Mouse (Mus musculus) kidney, embryonic 14.5 days (tissue): ENCODE measurements at regions not wholly inside any gene's neighbourhood (a gene's known extent, or its start where the extent isn't known, plus 50 kb on each side); places are given as distances from the start of the nearest gene placed in this dataset.
A peak's percentile ranks its signal among the peaks of the same experiment; 100 is the strongest.

Experiments
- ATAC-seq: fragments of 200-750 bp; cut with Nextera tagmentation; 2 replicates; pipeline ENCODE4 v1.8.0; 2017; ENCODE audit warnings: moderate number of reproducible peaks, mild to moderate bottlenecking, moderate TSS enrichment, moderate library complexity; ENCODE audit not compliant: low FRiP score, low TSS enrichment
- H3K27ac ChIP-seq: fragments of 300-500 bp; sonication (generic); 2 replicates; pipeline ENCODE4 v1.5.1; 2014; ENCODE audit warnings: low read depth, mild to moderate bottlenecking, low read length, moderate library complexity, mixed read lengths
- H3K27me3 ChIP-seq: fragments of 300-500 bp; sonication (generic); 2 replicates; pipeline ENCODE4 v1.6.1; 2014; ENCODE audit warnings: mild to moderate bottlenecking, low read length; ENCODE audit not compliant: control insufficient read depth, insufficient read depth
- H3K36me3 ChIP-seq: fragments of 300-500 bp; sonication (generic); 2 replicates; pipeline ENCODE4 v1.6.1; 2014; ENCODE audit warnings: low read length, mixed read lengths; ENCODE audit not compliant: control insufficient read depth, insufficient read depth
- H3K4me1 ChIP-seq: fragments of 300-500 bp; sonication (generic); 2 replicates; pipeline ENCODE4 v1.6.1; 2014; ENCODE audit warnings: low read length, mixed read lengths; ENCODE audit not compliant: control insufficient read depth, insufficient read depth
- H3K4me2 ChIP-seq: fragments of 300-500 bp; sonication (generic); replicated peaks from 2 replicates; pipeline ENCODE4 v1.6.1; 2014; ENCODE audit warnings: low read depth, mild to moderate bottlenecking, low read length
- H3K4me3 ChIP-seq: fragments of 300-500 bp; sonication (generic); 2 replicates; pipeline ENCODE4 v1.5.1; 2014; ENCODE audit warnings: mild to moderate bottlenecking, low read length
- H3K9ac ChIP-seq: fragments of 300-500 bp; sonication (generic); 2 replicates; pipeline ENCODE4 v1.6.1; 2014; ENCODE audit warnings: low read depth, mild to moderate bottlenecking, low read length, moderate library complexity
- H3K9me3 ChIP-seq: fragments of 300-500 bp; sonication (generic); 2 replicates; pipeline ENCODE4 v1.6.1; 2016; ENCODE audit warnings: low read length; ENCODE audit not compliant: control insufficient read depth
- WGBS: fragments of 180-500 bp; shearing (Covaris S2); extraction: QIAGEN DNeasy Blood & Tissue Kit; methylation state at CpG from one replicate; pipeline ENCODE4 v1.1.7; 2014; 5-methylcytosine and 5-hydroxymethylcytosine counted together

- Histone ChIP-seq H3K36me3 (no peaks in the 10 kb centered on the region), H3K27me3 (no peaks in the 10 kb centered on the region), H3K4me2 (no peak overlapping the region), H3K4me3 (no peak overlapping the region), H3K9ac (no peak overlapping the region), H3K4me1 (peaks cover 13% of the 10 kb centered on the region; the same call in 1 of the 2 replicates), H3K9me3 (no peaks in the 10 kb centered on the region), H3K27ac (no peak overlapping the region)
- 57% methylated on average over 9 of the region's 9 CpGs for WGBS
- no peak for ATAC-seq
These were observed 639.4 kb upstream of the Adam5 start for GRCm38 (mm10) chr8:25463532-25463931.

GRCm38 (mm10) chr8:25462492-25462891 lies 638.3 kb upstream of the Adam5 start:
- Histone ChIP-seq H3K9ac (no peak overlapping the region), H3K27ac (peak overlapping the region; percentile 17; the same call in 1 of the 2 replicates), H3K4me1 (peaks cover 13% of the 10 kb centered on the region; the same call in 1 of the 2 replicates), H3K4me2 (no peak overlapping the region), H3K36me3 (no peaks in the 10 kb centered on the region), H3K4me3 (no peak overlapping the region), H3K27me3 (no peaks in the 10 kb centered on the region), H3K9me3 (no peaks in the 10 kb centered on the region)
- 43% methylated on average over 4 of the region's 4 CpGs for WGBS
- no peak for ATAC-seq

GRCm38 (mm10) chr8:25455644-25456043 lies 631.5 kb upstream of the Adam5 start:
- WGBS, result 59% methylated on average over 6 of the region's 6 CpGs

GRCm38 (mm10) chr8:25454972-25455371 lies 630.8 kb upstream of the Adam5 start:
- no peaks in the 10 kb centered on the region for H3K9me3 ChIP-seq
- H3K9ac ChIP-seq, result no peak overlapping the region
- no peak for ATAC-seq
- H3K27me3 ChIP-seq, result no peaks in the 10 kb centered on the region
- WGBS, result 85% methylated on average over 1 of the region's 1 CpGs
- H3K4me2 ChIP-seq, result no peak overlapping the region
- H3K4me1 ChIP-seq, result no peaks in the 10 kb centered on the region
- H3K27ac ChIP-seq, result no peak overlapping the region
- H3K36me3 ChIP-seq, result no peaks in the 10 kb centered on the region
- H3K4me3 ChIP-seq, result no peak overlapping the region

More at GRCm38 (mm10) chr8:25455644-25456043, 631.5 kb upstream of the Adam5 start:
- H3K9ac ChIP-seq, result no peak overlapping the region
- no peak overlapping the region for H3K27ac ChIP-seq
- no peak overlapping the region for H3K4me2 ChIP-seq
- no peak overlapping the region for H3K4me3 ChIP-seq
- no peaks in the 10 kb centered on the region for H3K36me3 ChIP-seq
- no peaks in the 10 kb centered on the region for H3K27me3 ChIP-seq
- ATAC-seq, result no peak
- H3K4me1 ChIP-seq, result no peaks in the 10 kb centered on the region
- H3K9me3 ChIP-seq, result no peaks in the 10 kb centered on the region

- H3K27me3 ChIP-seq, result no peaks in the 10 kb centered on the region
- no peaks in the 10 kb centered on the region for H3K4me1 ChIP-seq
- no peaks in the 10 kb centered on the region for H3K9me3 ChIP-seq
- no peak overlapping the region for H3K4me3 ChIP-seq
- WGBS, result 95% methylated on average over 9 of the region's 9 CpGs
- H3K4me2 ChIP-seq, result no peak overlapping the region
- H3K9ac ChIP-seq, result no peak overlapping the region
- no peak for ATAC-seq
- no peaks in the 10 kb centered on the region for H3K36me3 ChIP-seq
- H3K27ac ChIP-seq, result no peak overlapping the region
These were observed 629.7 kb upstream of the Adam5 start for GRCm38 (mm10) chr8:25453826-25454225.

- Histone ChIP-seq H3K9ac (no peak overlapping the region), H3K9me3 (no peaks in the 10 kb centered on the region), H3K27ac (no peak overlapping the region), H3K4me3 (no peak overlapping the region), H3K4me1 (peaks cover 4% of the 10 kb centered on the region; the same call in 1 of the 2 replicates), H3K4me2 (no peak overlapping the region), H3K36me3 (no peaks in the 10 kb centered on the region), H3K27me3 (no peaks in the 10 kb centered on the region)
- ATAC-seq, result peak; percentile 78
These were observed 626.4 kb upstream of the Adam5 start for GRCm38 (mm10) chr8:25450544-25450943.

GRCm38 (mm10) chr8:25449590-25449989 lies 625.4 kb upstream of the Adam5 start:
- no peaks in the 10 kb centered on the region for H3K27me3 ChIP-seq
- peaks cover 4% of the 10 kb centered on the region; the same call in 1 of the 2 replicates for H3K4me1 ChIP-seq
- H3K4me2 ChIP-seq, result no peak overlapping the region
- whole genome bisulfite sequencing, result 42% methylated on average over 4 of the region's 4 CpGs
- H3K36me3 ChIP-seq, result no peaks in the 10 kb centered on the region
- H3K9ac ChIP-seq, result no peak overlapping the region
- H3K9me3 ChIP-seq, result no peaks in the 10 kb centered on the region
- no peak overlapping the region for H3K4me3 ChIP-seq
- no peak for ATAC-seq
- no peak overlapping the region for H3K27ac ChIP-seq

GRCm38 (mm10) chr8:25447900-25448299 lies 623.7 kb upstream of the Adam5 start:
- Histone ChIP-seq H3K36me3 (no peaks in the 10 kb centered on the region), H3K4me3 (no peak overlapping the region), H3K27ac (no peak overlapping the region), H3K4me1 (peaks cover 6% of the 10 kb centered on the region; the same call in 1 of the 2 replicates), H3K9me3 (no peaks in the 10 kb centered on the region), H3K27me3 (no peaks in the 10 kb centered on the region), H3K4me2 (no peak overlapping the region), H3K9ac (no peak overlapping the region)
- WGBS, result 60% methylated on average over 4 of the region's 4 CpGs
- no peak for ATAC-seq

GRCm38 (mm10) chr8:25445968-25446367 lies 621.8 kb upstream of the Adam5 start:
- no peak overlapping the region for H3K27ac ChIP-seq
- H3K9me3 ChIP-seq, result no peaks in the 10 kb centered on the region
- H3K27me3 ChIP-seq, result peaks cover 2% of the 10 kb centered on the region; the same call in 1 of the 2 replicates
- H3K4me3 ChIP-seq, result no peak overlapping the region
- ATAC-seq, result no peak
- no peak overlapping the region for H3K4me2 ChIP-seq
- 92% methylated on average over 1 of the region's 1 CpGs for WGBS
- H3K9ac ChIP-seq, result no peak overlapping the region
- H3K36me3 ChIP-seq, result no peaks in the 10 kb centered on the region
- H3K4me1 ChIP-seq, result peaks cover 11% of the 10 kb centered on the region
